Mouse (Mus musculus): ENCODE measurements around the gene Mphosph10. TPM values are rescaled to one million over a fixed set of nuclear protein-coding genes. Genes with fewer than 3 reads are reported as not detected.

The Mphosph10 gene
- polyA plus RNA-seq, 1 experiment from 2014 or later, result 27.2 TPM

DNA sequence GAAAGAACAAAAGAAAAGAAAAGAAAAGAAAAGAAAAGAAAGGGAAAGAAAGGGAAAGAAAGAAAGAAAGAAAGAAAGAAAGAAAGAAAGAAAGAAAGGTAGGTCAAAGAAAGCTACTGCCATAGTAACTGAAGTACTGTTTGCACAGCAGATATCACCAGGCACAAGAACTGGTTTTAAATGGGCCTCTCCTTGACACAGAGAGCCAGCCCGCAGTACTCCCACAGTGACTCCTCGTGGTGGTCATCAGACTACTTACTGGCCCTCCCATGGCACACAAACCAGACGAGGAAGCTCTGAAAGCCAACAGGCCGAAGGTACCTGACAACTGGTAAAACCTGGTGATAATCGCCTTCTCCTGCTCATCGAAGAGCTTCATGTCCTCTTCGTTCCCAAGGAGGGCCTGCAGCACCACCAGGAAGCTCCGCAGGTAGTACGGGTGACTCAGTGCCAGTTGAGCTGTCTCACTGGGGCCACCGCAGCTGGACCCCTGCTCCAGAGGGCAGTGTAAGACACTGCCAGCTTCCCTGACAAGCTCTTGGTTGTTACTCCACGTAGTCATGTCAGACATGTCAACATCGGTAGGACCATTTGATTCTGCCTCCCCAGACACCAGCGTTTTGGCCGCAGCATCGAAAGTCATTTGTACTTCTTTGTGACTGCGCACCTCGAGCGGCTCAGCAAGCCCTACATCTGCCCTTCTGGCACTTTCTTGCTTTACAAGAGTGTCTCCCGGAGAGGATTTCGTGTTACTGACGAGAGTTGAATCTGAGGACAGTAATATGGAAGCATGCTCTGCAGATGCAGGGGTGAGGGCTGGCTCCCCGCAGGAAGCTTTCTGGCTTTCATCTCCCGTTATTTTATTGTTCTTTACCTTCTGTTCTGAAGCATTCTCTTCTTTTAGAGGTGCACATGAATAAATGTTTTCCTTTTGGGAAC lies 19.9 kb downstream of the Mphosph10 start:
- Histone ChIP-seq H3K27ac (no peak overlapping the region), H3K27me3 (ENCODE audit: insufficient read depth, poor library complexity, severe bottlenecking) (no peaks in the 10 kb centered on the region), H3K4me3 (no peak overlapping the region), H3K9me3 (no peaks in the 10 kb centered on the region), H3K36me3 (peaks cover 58% of the 10 kb centered on the region), H3K4me1 (replicated peaks) (peaks cover 17% of the 10 kb centered on the region)
- no peak for DNase-seq (ENCODE audit: low spot score)
- 89% methylated on average over 23 of the region's 23 CpGs for WGBS

DNA sequence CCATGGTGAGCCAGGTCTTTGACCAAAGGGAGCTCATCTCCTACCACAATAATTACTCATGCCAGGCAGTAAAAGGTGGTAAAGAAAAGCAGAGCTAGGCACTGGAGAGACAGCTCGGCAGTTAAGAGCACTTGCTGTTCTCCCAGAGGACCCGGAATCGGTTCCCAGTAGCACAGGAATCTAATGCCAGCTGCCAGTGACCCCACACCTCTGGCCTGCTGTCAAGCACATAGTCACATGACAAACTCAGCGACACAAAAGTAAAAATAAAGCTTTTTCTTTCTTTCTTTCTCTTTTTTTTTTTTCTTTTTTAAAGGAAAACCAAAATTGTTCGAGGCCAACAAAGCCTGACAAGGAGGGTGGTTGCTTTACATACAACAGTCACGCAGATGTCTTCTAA lies 22.2 kb downstream of the Mphosph10 start:
- Histone ChIP-seq H3K27me3 (ENCODE audit: insufficient read depth, poor library complexity, severe bottlenecking) (no peaks in the 10 kb centered on the region), H3K9me3 (no peaks in the 10 kb centered on the region), H3K4me3 (no peak overlapping the region), H3K27ac (no peak overlapping the region), H3K36me3 (peaks cover 58% of the 10 kb centered on the region), H3K4me1 (replicated peaks) (peaks cover 17% of the 10 kb centered on the region)
- DNase-seq (ENCODE audit: low spot score), result no peak
- WGBS, result 90% methylated on average over 6 of the region's 6 CpGs

DNA sequence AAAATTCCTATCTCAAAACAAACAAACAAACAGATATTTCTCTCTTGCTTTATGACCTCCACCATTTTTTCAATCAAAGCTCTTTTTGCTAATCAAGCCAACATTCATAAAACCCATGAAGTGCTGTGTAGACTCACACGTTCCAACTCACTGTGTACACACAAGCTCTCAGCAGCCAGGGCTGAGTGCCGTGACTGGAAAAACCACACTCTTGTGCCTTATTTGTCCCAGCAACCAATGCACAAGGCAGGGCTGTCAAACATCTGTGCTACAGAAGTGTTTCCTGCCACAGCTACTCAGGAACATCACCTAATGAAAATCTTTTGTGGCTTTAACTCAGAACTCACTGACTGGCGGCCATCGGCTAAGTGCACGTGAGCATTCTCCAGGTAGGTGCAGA lies 26.2 kb downstream of the Mphosph10 start:
- no peaks in the 10 kb centered on the region for H3K9me3 ChIP-seq
- H3K27ac ChIP-seq, result no peak overlapping the region
- no peaks in the 10 kb centered on the region for H3K4me1 ChIP-seq (replicated peaks)
- DNase-seq (ENCODE audit: low spot score), result no peak
- no peaks in the 10 kb centered on the region for H3K27me3 ChIP-seq (ENCODE audit: insufficient read depth, poor library complexity, severe bottlenecking)
- 95% methylated on average over 5 of the region's 5 CpGs for WGBS
- H3K4me3 ChIP-seq, result no peak overlapping the region
- peaks cover 94% of the 10 kb centered on the region for H3K36me3 ChIP-seq

GRCm38 (mm10) chr7:64360586-64360945 lies 31.5 kb downstream of the Mphosph10 start:
- Histone ChIP-seq H3K4me1 (replicated peaks) (0 out of 2 replicates have a peak, but pooled peaks cover 5% of the 10 kb centered on the region), H3K27ac (0 out of 2 replicates have a peak overlapping the region, but pooled peaks have one; percentile 3), H3K9me3 (no peaks in the 10 kb centered on the region), H3K36me3 (peaks cover 91% of the 10 kb centered on the region), H3K4me3 (no peak overlapping the region), H3K27me3 (ENCODE audit: insufficient read depth, poor library complexity, severe bottlenecking) (no peaks in the 10 kb centered on the region)
- DNase-seq (ENCODE audit: low spot score), result peak; percentile 11
- WGBS, result 72% methylated on average over 3 of the region's 3 CpGs

- 86% methylated on average over 20 of the region's 20 CpGs for WGBS
- Histone ChIP-seq H3K27ac (0 out of 2 replicates have a peak overlapping the region, but pooled peaks have one; percentile 6), H3K36me3 (peaks cover 90% of the 10 kb centered on the region)
Observed at GRCm38 (mm10) chr7:64359943-64360585, 32.0 kb downstream of the Mphosph10 start.

GRCm38 (mm10) chr7:64358666-64359065 lies 33.4 kb downstream of the Mphosph10 start:
- Histone ChIP-seq H3K27ac (no peak overlapping the region), H3K4me3 (no peak overlapping the region), H3K4me1 (replicated peaks) (peaks cover 16% of the 10 kb centered on the region; the same call in 1 of the 2 replicates), H3K36me3 (peaks cover 83% of the 10 kb centered on the region), H3K9me3 (no peaks in the 10 kb centered on the region), H3K27me3 (ENCODE audit: insufficient read depth, poor library complexity, severe bottlenecking) (no peaks in the 10 kb centered on the region)
- DNase-seq (ENCODE audit: low spot score), result no peak
- WGBS, result 88% methylated on average over 6 of the region's 6 CpGs

More at GRCm38 (mm10) chr7:64359943-64360585, 32.0 kb downstream of the Mphosph10 start:
- Histone ChIP-seq H3K4me3 (no peak overlapping the region), H3K9me3 (no peaks in the 10 kb centered on the region), H3K27me3 (ENCODE audit: insufficient read depth, poor library complexity, severe bottlenecking) (no peaks in the 10 kb centered on the region), H3K4me1 (replicated peaks) (0 out of 2 replicates have a peak, but pooled peaks cover 5% of the 10 kb centered on the region)
- DNase-seq (ENCODE audit: low spot score), result no peak

DNA sequence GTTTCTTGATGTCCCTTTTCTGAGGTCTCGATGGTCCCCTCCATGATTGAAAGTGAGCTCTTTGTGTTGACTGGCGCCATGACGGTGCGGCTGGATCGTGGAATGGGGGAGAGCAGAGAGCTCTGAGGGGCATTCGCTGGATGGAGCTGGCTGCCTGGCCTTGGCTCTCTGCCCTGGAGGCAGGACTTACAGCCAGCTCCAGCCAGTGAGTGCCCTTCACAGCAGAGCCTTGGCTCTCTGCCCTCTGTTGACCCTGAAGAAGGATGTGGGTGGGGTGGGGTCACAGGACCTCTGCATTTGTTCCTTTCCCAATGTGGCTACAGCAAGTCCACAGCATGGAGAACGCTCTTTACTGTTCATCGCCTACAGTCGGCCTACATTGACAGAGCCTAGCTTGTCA lies 34.7 kb downstream of the Mphosph10 start:
- peaks cover 83% of the 10 kb centered on the region for H3K36me3 ChIP-seq
- H3K4me3 ChIP-seq, result no peak overlapping the region
- DNase-seq (ENCODE audit: low spot score), result no peak
- H3K9me3 ChIP-seq, result no peaks in the 10 kb centered on the region
- H3K4me1 ChIP-seq (replicated peaks), result peaks cover 16% of the 10 kb centered on the region; the same call in 1 of the 2 replicates
- H3K27me3 ChIP-seq (ENCODE audit: insufficient read depth, poor library complexity, severe bottlenecking), result no peaks in the 10 kb centered on the region
- 90% methylated on average over 9 of the region's 9 CpGs for WGBS
- no peak overlapping the region for H3K27ac ChIP-seq

- Histone ChIP-seq H3K4me3 (no peak overlapping the region), H3K27me3 (ENCODE audit: insufficient read depth, poor library complexity, severe bottlenecking) (no peaks in the 10 kb centered on the region), H3K4me1 (replicated peaks) (peaks cover 16% of the 10 kb centered on the region; the same call in 1 of the 2 replicates), H3K27ac (no peak overlapping the region), H3K36me3 (peaks cover 82% of the 10 kb centered on the region), H3K9me3 (no peaks in the 10 kb centered on the region)
- 86% methylated on average over 5 of the region's 5 CpGs for WGBS
- no peak for DNase-seq (ENCODE audit: low spot score)
Observed at GRCm38 (mm10) chr7:64356661-64357060, 35.4 kb downstream of the Mphosph10 start.

DNA sequence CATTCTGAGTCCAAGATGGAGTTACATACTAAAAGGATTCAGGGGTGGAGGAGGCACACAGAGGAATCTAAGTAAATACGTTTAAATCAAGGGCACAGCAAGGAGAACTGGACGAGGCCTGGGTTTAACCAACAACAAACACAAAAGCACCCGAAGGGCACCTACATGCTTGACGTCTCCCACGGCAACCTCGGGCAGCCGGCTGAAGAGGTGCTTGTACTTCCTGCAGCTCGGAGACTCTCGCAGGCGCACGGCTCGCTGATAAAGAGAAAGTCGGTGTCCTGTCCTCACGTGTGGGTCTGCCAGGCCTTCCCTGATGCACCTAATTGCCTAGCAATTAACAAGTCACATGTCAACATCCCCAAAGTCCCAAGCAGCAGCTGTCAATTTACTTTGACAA lies 37.9 kb downstream of the Mphosph10 start:
- no peak for DNase-seq (ENCODE audit: low spot score)
- Histone ChIP-seq H3K27ac (no peak overlapping the region; the same call in 1 of the 2 replicates), H3K4me1 (replicated peaks) (peaks cover 11% of the 10 kb centered on the region; the same call in 1 of the 2 replicates), H3K4me3 (no peak overlapping the region), H3K9me3 (no peaks in the 10 kb centered on the region), H3K36me3 (peaks cover 72% of the 10 kb centered on the region), H3K27me3 (ENCODE audit: insufficient read depth, poor library complexity, severe bottlenecking) (no peaks in the 10 kb centered on the region)
- WGBS, result 48% methylated on average over 14 of the region's 14 CpGs

- H3K27ac ChIP-seq, result no peak overlapping the region
- peaks cover 11% of the 10 kb centered on the region; the same call in 1 of the 2 replicates for H3K4me1 ChIP-seq (replicated peaks)
- 82% methylated on average over 4 of the region's 4 CpGs for WGBS
- H3K36me3 ChIP-seq, result peaks cover 69% of the 10 kb centered on the region
- H3K9me3 ChIP-seq, result no peaks in the 10 kb centered on the region
- no peak for DNase-seq (ENCODE audit: low spot score)
- H3K4me3 ChIP-seq, result no peak overlapping the region
- H3K27me3 ChIP-seq (ENCODE audit: insufficient read depth, poor library complexity, severe bottlenecking), result no peaks in the 10 kb centered on the region
Observed at GRCm38 (mm10) chr7:64351087-64351486, 41.0 kb downstream of the Mphosph10 start.

GRCm38 (mm10) chr7:64349147-64349861 lies 42.8 kb downstream of the Mphosph10 start:
- Histone ChIP-seq H3K27ac (no peak overlapping the region), H3K4me1 (replicated peaks) (peaks cover 5% of the 10 kb centered on the region; the same call in 1 of the 2 replicates), H3K36me3 (peaks cover 68% of the 10 kb centered on the region), H3K9me3 (no peaks in the 10 kb centered on the region), H3K27me3 (ENCODE audit: insufficient read depth, poor library complexity, severe bottlenecking) (no peaks in the 10 kb centered on the region), H3K4me3 (no peak overlapping the region)
- no peak for DNase-seq (ENCODE audit: low spot score)
- WGBS, result 89% methylated on average over 15 of the region's 15 CpGs

- H3K4me1 ChIP-seq (replicated peaks), result no peaks in the 10 kb centered on the region
- WGBS, result 98% methylated on average over 1 of the region's 1 CpGs
- H3K27ac ChIP-seq, result no peak overlapping the region
- H3K36me3 ChIP-seq, result peaks cover 54% of the 10 kb centered on the region
- no peaks in the 10 kb centered on the region for H3K27me3 ChIP-seq (ENCODE audit: insufficient read depth, poor library complexity, severe bottlenecking)
- no peaks in the 10 kb centered on the region for H3K9me3 ChIP-seq
- H3K4me3 ChIP-seq, result no peak overlapping the region
- no peak for DNase-seq (ENCODE audit: low spot score)
Observed at GRCm38 (mm10) chr7:64347813-64348212, 44.3 kb downstream of the Mphosph10 start.
